Mouse (Mus musculus): ENCODE measurements around the gene Ifit1bl2.
"Not testable (repeated sequence)": the region's sequence is repeated elsewhere in the genome, so short reads cannot be mapped to it uniquely, and the experiment has no call there.

- not testable (repeated sequence) for TF ChIP-seq CTCF (conservative IDR thresholded peaks at IDR 0.05; ENCODE audit: insufficient read depth, insufficient read length, low read depth, low read length); POLR2A (IDR thresholded peaks at IDR 0.05; ENCODE audit: low read depth, low read length)
Measured at GRCm38 (mm10) chr19:34647630-34648029, 7.1 kb upstream of the Ifit1bl2 start.
